Mouse (Mus musculus): ENCODE data around the gene Fcna. TPM values are rescaled to one million over a fixed set of nuclear protein-coding genes. Genes with fewer than 3 reads are reported as not detected.

Fcna gene
- polyA plus RNA-seq, 2 experiments, result 0.98 to 2.0 TPM

DNA sequence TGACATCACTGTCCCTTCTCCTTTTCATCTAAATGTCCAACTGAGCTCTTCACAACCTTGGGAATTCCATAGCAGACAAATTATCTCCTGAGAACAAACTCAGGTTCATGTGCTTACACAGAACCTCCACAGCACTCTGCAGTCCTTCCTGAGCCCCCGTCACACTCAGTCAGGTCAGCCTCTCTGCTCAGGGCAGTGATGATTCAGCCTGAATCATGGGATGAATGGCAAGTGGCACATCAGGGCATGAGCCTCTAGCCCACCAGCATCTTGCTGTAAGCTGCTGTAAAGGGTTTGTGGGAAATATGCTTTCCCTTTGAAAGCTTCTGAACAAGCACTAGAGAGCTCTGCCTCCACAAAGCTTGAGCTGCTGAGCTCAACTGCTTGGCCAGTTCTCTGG is 29.1 kb downstream of the Fcna start:
- WGBS, result 100% methylated on average over 1 of the region's 1 CpGs
- no peak for DNase-seq (ENCODE audit: low spot score)
- H3K36me3 ChIP-seq (ENCODE audit: control insufficient read depth, insufficient read depth, low read length), result peaks cover 89% of the 10 kb centered on the region

DNA sequence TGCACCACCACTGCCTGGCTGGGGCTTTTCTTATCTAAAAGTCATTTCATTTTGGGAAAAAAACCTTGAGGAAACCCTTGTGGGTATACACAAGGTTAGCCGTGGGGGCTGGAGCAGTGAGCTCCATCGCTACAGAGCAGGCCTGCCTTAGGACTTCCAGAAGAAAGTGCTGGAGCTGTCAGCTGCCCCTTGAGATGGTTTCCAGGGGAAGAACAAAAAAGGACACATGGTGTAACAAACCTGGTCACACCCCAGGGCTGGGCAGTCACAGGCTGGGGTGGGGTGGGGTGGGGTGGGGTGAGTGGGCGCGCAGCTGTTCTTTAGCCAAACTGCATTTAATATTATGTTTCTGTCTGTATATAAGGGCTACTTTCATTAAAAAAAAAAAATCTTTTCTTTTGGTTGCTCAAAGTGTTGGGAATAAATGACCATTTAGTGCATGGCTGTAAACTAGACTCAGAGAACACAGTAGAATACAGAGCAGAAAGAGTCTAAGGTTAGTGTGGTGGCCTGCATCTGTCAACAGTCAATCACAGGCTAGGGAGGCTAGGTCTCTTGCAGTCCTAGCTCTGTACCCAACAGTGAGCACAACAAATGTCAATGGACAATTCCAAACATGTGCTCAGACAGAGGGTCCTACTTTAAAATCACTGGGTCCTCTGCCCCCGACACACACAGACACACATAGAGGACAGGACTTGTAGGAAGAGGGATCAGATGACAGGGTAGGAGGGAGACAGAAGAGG is 30.9 kb downstream of the Fcna start:
- Histone ChIP-seq H3K27me3 (ENCODE audit: control insufficient read depth, insufficient read depth, low read length) (no peaks in the 10 kb centered on the region), H3K27ac (replicated peaks; ENCODE audit: low read depth, low read length) (no peak overlapping the region), H3K9ac (ENCODE audit: low read depth, low read length, severe bottlenecking) (no peak overlapping the region), H3K4me1 (ENCODE audit: control insufficient read depth, insufficient read depth, low read length) (no peaks in the 10 kb centered on the region), H3K4me3 (replicated peaks; ENCODE audit: low read length) (no peak overlapping the region), H3K36me3 (ENCODE audit: control insufficient read depth, insufficient read depth, low read length) (peaks cover 95% of the 10 kb centered on the region), H3K4me2 (replicated peaks; ENCODE audit: low read depth, low read length, severe bottlenecking) (no peak overlapping the region), H3K9me3 (ENCODE audit: control insufficient read depth, low read length) (no peaks in the 10 kb centered on the region)
- 92% methylated on average over 5 of the region's 5 CpGs for WGBS
- DNase-seq (ENCODE audit: low spot score), result no peak
- ATAC-seq (ENCODE audit: low FRiP score, low read depth), result 0 out of 2 replicates have a peak, but pooled peaks have one; percentile 45
- no peak for TF ChIP-seq POLR2A (IDR thresholded peaks at IDR 0.05; ENCODE audit: borderline replicate concordance, extremely low read depth, insufficient read depth, insufficient read length)

More for the DNA sequence above, 29.1 kb downstream of the Fcna start:
- no peak overlapping the region for H3K9ac ChIP-seq (ENCODE audit: low read depth, low read length, severe bottlenecking)
- no peak overlapping the region for H3K4me3 ChIP-seq (replicated peaks; ENCODE audit: low read length)
- no peaks in the 10 kb centered on the region for H3K9me3 ChIP-seq (ENCODE audit: control insufficient read depth, low read length)
- H3K4me1 ChIP-seq (ENCODE audit: control insufficient read depth, insufficient read depth, low read length), result no peaks in the 10 kb centered on the region
- ATAC-seq (ENCODE audit: low FRiP score, low read depth), result no peak
- no peaks in the 10 kb centered on the region for H3K27me3 ChIP-seq (ENCODE audit: control insufficient read depth, insufficient read depth, low read length)
- H3K27ac ChIP-seq (replicated peaks; ENCODE audit: low read depth, low read length), result no peak overlapping the region
- no peak for TF ChIP-seq POLR2A (IDR thresholded peaks at IDR 0.05; ENCODE audit: borderline replicate concordance, extremely low read depth, insufficient read depth, insufficient read length)
- no peak overlapping the region for H3K4me2 ChIP-seq (replicated peaks; ENCODE audit: low read depth, low read length, severe bottlenecking)

DNA sequence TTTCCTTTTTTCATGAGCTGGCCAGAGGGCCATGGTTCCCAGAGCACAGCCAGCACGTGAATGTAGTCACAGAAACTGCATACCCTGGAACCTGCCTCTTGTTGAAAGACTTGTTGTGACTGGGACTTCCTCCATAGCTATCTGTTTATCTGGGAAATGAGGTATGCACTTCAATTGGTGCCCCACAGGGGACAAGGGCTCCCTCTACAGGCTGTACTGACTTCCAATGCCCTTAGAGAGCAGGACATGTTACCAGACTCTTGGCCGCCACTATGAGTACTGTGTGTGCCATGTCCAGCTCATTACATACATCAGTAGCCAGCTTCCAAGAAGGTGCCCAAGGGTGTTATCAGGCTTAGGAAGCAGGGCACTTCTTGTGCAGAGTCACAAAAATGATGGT is 36.0 kb downstream of the Fcna start:
- TF ChIP-seq POLR2A (IDR thresholded peaks at IDR 0.05; ENCODE audit: borderline replicate concordance, extremely low read depth, insufficient read depth, insufficient read length), result no peak
- Histone ChIP-seq H3K4me3 (replicated peaks; ENCODE audit: low read length) (no peak overlapping the region), H3K4me1 (ENCODE audit: control insufficient read depth, insufficient read depth, low read length) (no peaks in the 10 kb centered on the region), H3K9ac (ENCODE audit: low read depth, low read length, severe bottlenecking) (no peak overlapping the region), H3K9me3 (ENCODE audit: control insufficient read depth, low read length) (no peaks in the 10 kb centered on the region), H3K36me3 (ENCODE audit: control insufficient read depth, insufficient read depth, low read length) (peaks cover 88% of the 10 kb centered on the region), H3K4me2 (replicated peaks; ENCODE audit: low read depth, low read length, severe bottlenecking) (no peak overlapping the region), H3K27me3 (ENCODE audit: control insufficient read depth, insufficient read depth, low read length) (no peaks in the 10 kb centered on the region), H3K27ac (replicated peaks; ENCODE audit: low read depth, low read length) (no peak overlapping the region)
- ATAC-seq (ENCODE audit: low FRiP score, low read depth) (no peak), DNase-seq (ENCODE audit: low spot score) (no peak)
- 90% methylated on average over 2 of the region's 2 CpGs for WGBS

DNA sequence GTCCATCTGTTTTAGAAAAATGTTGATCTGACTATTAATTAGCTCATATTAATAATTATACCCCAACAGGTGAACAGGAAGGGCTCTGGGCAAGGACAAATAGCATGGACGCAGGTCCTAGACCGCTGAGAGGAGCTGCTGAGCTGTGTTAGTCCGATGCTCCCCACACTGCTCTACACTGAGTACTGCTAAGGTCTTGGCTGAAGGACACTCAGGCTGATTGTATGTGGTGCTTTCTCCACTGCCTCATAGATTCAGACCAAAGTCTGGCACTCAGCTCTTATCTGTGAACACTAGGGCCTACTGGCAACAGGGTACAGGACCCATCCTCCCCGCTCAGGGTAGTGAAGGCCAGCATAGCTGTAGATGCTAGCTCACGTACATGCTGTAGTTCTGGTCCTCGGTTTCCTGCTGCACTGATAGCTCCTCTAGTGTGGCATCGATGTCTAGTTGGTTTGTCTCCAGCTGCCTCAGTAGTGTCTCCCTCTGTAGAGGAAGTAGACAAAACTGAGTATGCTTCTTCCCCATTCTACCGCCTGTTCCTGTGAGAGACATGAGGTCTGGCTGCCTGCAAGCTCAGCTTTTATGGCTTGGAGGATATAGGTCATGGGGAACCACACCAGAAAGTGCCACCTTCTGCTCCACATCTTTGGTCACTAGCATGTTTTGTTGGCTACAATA is 39.5 kb downstream of the Fcna start:
- no peak for TF ChIP-seq POLR2A (IDR thresholded peaks at IDR 0.05; ENCODE audit: borderline replicate concordance, extremely low read depth, insufficient read depth, insufficient read length)
- Histone ChIP-seq H3K9ac (ENCODE audit: low read depth, low read length, severe bottlenecking) (no peak overlapping the region), H3K4me2 (replicated peaks; ENCODE audit: low read depth, low read length, severe bottlenecking) (no peak overlapping the region), H3K4me1 (ENCODE audit: control insufficient read depth, insufficient read depth, low read length) (no peaks in the 10 kb centered on the region), H3K27me3 (ENCODE audit: control insufficient read depth, insufficient read depth, low read length) (no peaks in the 10 kb centered on the region), H3K27ac (replicated peaks; ENCODE audit: low read depth, low read length) (no peak overlapping the region), H3K4me3 (replicated peaks; ENCODE audit: low read length) (no peak overlapping the region), H3K36me3 (ENCODE audit: control insufficient read depth, insufficient read depth, low read length) (peaks cover 92% of the 10 kb centered on the region), H3K9me3 (ENCODE audit: control insufficient read depth, low read length) (no peaks in the 10 kb centered on the region)
- WGBS, result 91% methylated on average over 8 of the region's 8 CpGs
- ATAC-seq (ENCODE audit: low FRiP score, low read depth) (no peak), DNase-seq (ENCODE audit: low spot score) (no peak)

DNA sequence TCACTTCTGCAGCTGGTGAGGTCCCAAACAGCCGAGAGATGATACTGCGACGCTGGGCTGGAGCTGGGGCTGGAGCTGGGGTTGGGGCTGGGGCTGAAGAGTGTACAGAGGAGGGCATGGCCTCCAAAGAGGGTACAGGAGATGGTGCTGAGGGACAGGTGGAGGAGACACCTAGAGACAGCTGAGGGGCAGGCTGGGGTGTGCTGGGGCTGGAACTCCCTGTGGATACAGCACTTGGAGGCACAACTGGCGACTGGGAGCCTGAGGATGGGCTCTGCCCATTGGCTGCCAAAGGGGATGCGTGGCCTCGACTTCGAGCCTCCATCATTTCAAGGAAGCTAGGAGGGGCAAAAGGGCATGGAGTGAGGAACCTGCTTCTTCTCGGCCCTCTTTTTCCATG is 40.5 kb downstream of the Fcna start:
- H3K27ac ChIP-seq (replicated peaks; ENCODE audit: low read depth, low read length), result no peak overlapping the region
- H3K4me1 ChIP-seq (ENCODE audit: control insufficient read depth, insufficient read depth, low read length), result peaks cover 3% of the 10 kb centered on the region; the same call in 1 of the 2 replicates
- no peaks in the 10 kb centered on the region for H3K9me3 ChIP-seq (ENCODE audit: control insufficient read depth, low read length)
- H3K36me3 ChIP-seq (ENCODE audit: control insufficient read depth, insufficient read depth, low read length), result peaks cover 88% of the 10 kb centered on the region
- ATAC-seq (ENCODE audit: low FRiP score, low read depth) (no peak), DNase-seq (ENCODE audit: low spot score) (no peak)
- H3K27me3 ChIP-seq (ENCODE audit: control insufficient read depth, insufficient read depth, low read length), result no peaks in the 10 kb centered on the region
- H3K4me2 ChIP-seq (replicated peaks; ENCODE audit: low read depth, low read length, severe bottlenecking), result no peak overlapping the region
- TF ChIP-seq POLR2A (IDR thresholded peaks at IDR 0.05; ENCODE audit: borderline replicate concordance, extremely low read depth, insufficient read depth, insufficient read length), result no peak
- 82% methylated on average over 7 of the region's 8 CpGs for WGBS
- H3K4me3 ChIP-seq (replicated peaks; ENCODE audit: low read length), result no peak overlapping the region
- H3K9ac ChIP-seq (ENCODE audit: low read depth, low read length, severe bottlenecking), result no peak overlapping the region

Measured in limb, embryonic 14.5 days (tissue).